Mouse (Mus musculus): Measurements from ENCODE around the gene Ces1f. TPM values are rescaled to one million over a fixed set of nuclear protein-coding genes. Genes with fewer than 3 reads are reported as not detected.

Gene Ces1f
- total and polyA plus RNA-seq, 3 experiments: 2.7 to 50.5 (median 18.4) TPM

DNA sequence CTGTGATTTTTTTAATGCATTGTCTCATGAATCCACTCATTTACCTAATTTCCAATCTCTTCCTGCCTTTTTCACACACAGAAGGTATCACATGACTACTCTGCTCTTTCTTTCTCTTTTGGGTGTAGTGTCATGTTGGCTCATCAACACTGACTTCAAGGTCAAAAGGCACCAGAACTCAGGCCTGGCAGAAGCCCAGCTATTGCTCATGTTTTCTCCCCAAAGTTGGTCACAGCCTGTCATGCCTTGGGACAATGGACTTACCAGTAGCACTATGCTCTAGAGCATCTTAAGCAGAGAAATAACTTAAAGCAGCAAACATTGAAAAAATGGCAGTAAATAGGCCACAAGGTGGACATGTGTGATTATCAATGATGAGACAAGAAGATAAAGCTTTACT lies 68.5 kb downstream of the Ces1f start:
- peak; percentile 68 for DNase-seq

Other genes starting within 250 kb of the Ces1f start
- not detected for gene Ces1a, start 231.6 kb downstream of the Ces1f start, total RNA-seq (2021)
- not detected in 2 replicates for gene Ces1a, start 231.6 kb downstream of the Ces1f start, polyA plus RNA-seq (2012; rRNA removed)
- gene Ces1b, start 199.7 kb downstream of the Ces1f start, total RNA-seq (2021): under 1 TPM in 1 of 2 experiments, not detected in 1; 0.81 TPM
- gene Ces1b, start 199.7 kb downstream of the Ces1f start, polyA plus RNA-seq (2012; rRNA removed): not detected in 2 replicates
- 1 to 10 TPM in 1 of 2 experiments, under 1 TPM in 1; 0.24 to 7.3 TPM for gene Ces1c, start 148.5 kb downstream of the Ces1f start, total RNA-seq (2021)
- 0.49 TPM in 1 of 2 replicates, not detected in the other for gene Ces1c, start 148.5 kb downstream of the Ces1f start, polyA plus RNA-seq (2012; rRNA removed)
- 100 to 1,000 TPM; 306 to 500 TPM for gene Ces1d, start 81.9 kb downstream of the Ces1f start, total RNA-seq (2021)
- gene Ces1d, start 81.9 kb downstream of the Ces1f start, polyA plus RNA-seq (2012; rRNA removed): 28.0 and 49.4 TPM in 2 replicates
- gene Ces1e, start 50.1 kb downstream of the Ces1f start, total RNA-seq (2021): under 1 TPM in 1 of 2 experiments, not detected in 1; 0.26 TPM
- gene Ces1e, start 50.1 kb downstream of the Ces1f start, polyA plus RNA-seq (2012; rRNA removed): not detected in 2 replicates
- under 1 TPM in 1 of 2 experiments, not detected in 1; 0.72 TPM for gene Ces1g, start 57.6 kb upstream of the Ces1f start, total RNA-seq (2021)
- 0.04 TPM in 1 of 2 replicates, not detected in the other for gene Ces1g, start 57.6 kb upstream of the Ces1f start, polyA plus RNA-seq (2012; rRNA removed)
- gene Ces1h, start 100.0 kb upstream of the Ces1f start, total RNA-seq (2021): not detected
- gene Ces1h, start 100.0 kb upstream of the Ces1f start, polyA plus RNA-seq (2012; rRNA removed): not detected in 2 replicates